Mouse (Mus musculus): Measurements from ENCODE around the gene Dnah3. TPM values are rescaled to one million over a fixed set of nuclear protein-coding genes. Genes with fewer than 3 reads are reported as not detected.

Dnah3 gene
- not detected in 2 replicates for polyA plus RNA-seq (2015; fragmentation: Nextera tagmentation; extraction: Ambion mirVana)

GRCm38 (mm10) chr7:120095180-120095579, at the start of gene Dnah3:
Dnah3 (minus strand) TSS chr7:120095280.
- TF ChIP-seq CTCF (IDR thresholded peaks at IDR 0.05; ENCODE audit: low read depth) = no peak
- no peak for TF ChIP-seq EP300 (IDR thresholded peaks at IDR 0.05; ENCODE audit: low read depth)
- no peak for DNase-seq
- no peaks in the 10 kb centered on the region for H3K9me3 ChIP-seq (ENCODE audit: low read length)
- H3K9ac ChIP-seq (replicated peaks) = no peak within 1 kb of the TSS
- H3K27ac ChIP-seq (ENCODE audit: low read depth) = no peak within 1 kb of the TSS
- H3K4me3 ChIP-seq (ENCODE audit: low read depth, low read length) = no peak within 1 kb of the TSS
- H3K4me1 ChIP-seq (ENCODE audit: insufficient read depth) = no peaks in the 10 kb centered on the region
- H3K27me3 ChIP-seq (ENCODE audit: insufficient read depth, low read length) = no peaks in the 10 kb centered on the region
- WGBS (ENCODE audit: insufficient replicate concordance) = 69% methylated on average over 6 of the region's 6 CpGs
- no peaks in the 10 kb centered on the region for H3K36me3 ChIP-seq (replicated peaks; ENCODE audit: insufficient read depth, low read length)
- ATAC-seq = no peak
- H3K4me2 ChIP-seq (ENCODE audit: low read depth, low read length) = no peak within 1 kb of the TSS

DNA sequence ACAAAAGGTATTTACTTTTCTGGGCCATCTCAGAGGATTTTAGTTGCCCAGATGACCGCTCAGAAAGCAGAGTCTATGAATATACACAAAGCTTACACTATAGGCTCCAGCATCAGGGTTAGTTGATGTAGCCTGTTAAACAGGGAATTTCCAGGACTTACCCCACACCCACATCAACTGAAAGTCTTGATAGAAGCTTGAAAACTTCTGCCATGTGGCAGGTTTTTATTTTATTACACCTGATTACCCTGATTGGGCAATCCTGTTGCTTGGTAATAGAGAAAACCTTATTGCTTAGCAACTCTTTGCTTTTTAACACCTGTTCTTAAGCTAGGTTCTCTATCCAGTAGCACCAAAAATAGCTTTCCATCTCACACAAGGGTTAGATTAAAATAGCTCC, 47.7 kb upstream of the Dnah3 start:
- H3K27ac ChIP-seq (ENCODE audit: low read depth) = no peak overlapping the region
- no peaks in the 10 kb centered on the region for H3K9me3 ChIP-seq (ENCODE audit: low read length)
- H3K36me3 ChIP-seq (replicated peaks; ENCODE audit: insufficient read depth, low read length) = no peaks in the 10 kb centered on the region
- no peak for DNase-seq
- no peak overlapping the region for H3K9ac ChIP-seq (replicated peaks)
- H3K4me3 ChIP-seq (ENCODE audit: low read depth, low read length) = no peak overlapping the region
- no peak for TF ChIP-seq CTCF (IDR thresholded peaks at IDR 0.05; ENCODE audit: low read depth)
- no peak for TF ChIP-seq EP300 (IDR thresholded peaks at IDR 0.05; ENCODE audit: low read depth)
- 85% methylated on average over 1 of the region's 1 CpGs for WGBS (ENCODE audit: insufficient replicate concordance)
- no peaks in the 10 kb centered on the region for H3K27me3 ChIP-seq (ENCODE audit: insufficient read depth, low read length)
- H3K4me2 ChIP-seq (ENCODE audit: low read depth, low read length) = no peak overlapping the region
- no peaks in the 10 kb centered on the region for H3K4me1 ChIP-seq (ENCODE audit: insufficient read depth)
- no peak for ATAC-seq

DNA sequence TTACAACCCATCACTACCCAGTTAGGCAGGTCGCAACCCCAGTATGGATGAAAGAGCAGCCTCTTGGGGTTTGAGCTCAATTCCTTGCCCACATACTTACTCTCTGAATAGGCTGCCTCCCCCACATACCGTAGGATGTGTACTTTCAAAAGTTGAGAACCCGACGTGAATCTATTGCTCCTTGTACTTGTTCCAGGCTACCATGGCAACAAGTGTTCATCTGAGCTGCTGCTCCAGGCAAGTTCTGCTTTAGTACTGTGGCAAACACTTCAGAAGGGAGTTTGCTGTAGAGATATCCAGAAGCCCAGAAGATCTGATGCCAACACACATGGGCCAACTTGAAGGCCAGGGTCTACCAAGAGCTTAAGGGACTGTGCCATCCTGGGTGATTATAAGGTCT, 33.9 kb upstream of the Dnah3 start:
- Histone ChIP-seq H3K4me1 (ENCODE audit: insufficient read depth) (peaks cover 1% of the 10 kb centered on the region; the same call in 1 of the 2 replicates), H3K9ac (replicated peaks) (no peak overlapping the region), H3K27me3 (ENCODE audit: insufficient read depth, low read length) (no peaks in the 10 kb centered on the region), H3K4me3 (ENCODE audit: low read depth, low read length) (no peak overlapping the region), H3K4me2 (ENCODE audit: low read depth, low read length) (no peak overlapping the region), H3K27ac (ENCODE audit: low read depth) (no peak overlapping the region), H3K36me3 (replicated peaks; ENCODE audit: insufficient read depth, low read length) (no peaks in the 10 kb centered on the region), H3K9me3 (ENCODE audit: low read length) (no peaks in the 10 kb centered on the region)
- no peak for TF ChIP-seq EP300 (IDR thresholded peaks at IDR 0.05; ENCODE audit: low read depth)
- TF ChIP-seq CTCF (IDR thresholded peaks at IDR 0.05; ENCODE audit: low read depth) = no peak
- WGBS (ENCODE audit: insufficient replicate concordance) = 77% methylated on average over 4 of the region's 4 CpGs
- no peak for ATAC-seq
- no peak for DNase-seq

GRCm38 (mm10) chr7:120127686-120128059, 32.6 kb upstream of the Dnah3 start:
- WGBS (ENCODE audit: insufficient replicate concordance) = 46% methylated on average over 4 of the region's 4 CpGs
- TF ChIP-seq CTCF (IDR thresholded peaks at IDR 0.05; ENCODE audit: low read depth) (no peak), EP300 (IDR thresholded peaks at IDR 0.05; ENCODE audit: low read depth) (no peak)
- no peaks in the 10 kb centered on the region for H3K36me3 ChIP-seq (replicated peaks; ENCODE audit: insufficient read depth, low read length)

GRCm38 (mm10) chr7:120126976-120127685, 32.1 kb upstream of the Dnah3 start:
- H3K9ac ChIP-seq (replicated peaks) = no peak overlapping the region
- no peaks in the 10 kb centered on the region for H3K27me3 ChIP-seq (ENCODE audit: insufficient read depth, low read length)
- DNase-seq (no peak), ATAC-seq (no peak)
- TF ChIP-seq EP300 (IDR thresholded peaks at IDR 0.05; ENCODE audit: low read depth) (no peak), CTCF (IDR thresholded peaks at IDR 0.05; ENCODE audit: low read depth) (no peak)
- H3K4me3 ChIP-seq (ENCODE audit: low read depth, low read length) = no peak overlapping the region
- no peak overlapping the region for H3K4me2 ChIP-seq (ENCODE audit: low read depth, low read length)
- no peaks in the 10 kb centered on the region for H3K36me3 ChIP-seq (replicated peaks; ENCODE audit: insufficient read depth, low read length)
- 40% methylated on average over 5 of the region's 5 CpGs for WGBS (ENCODE audit: insufficient replicate concordance)
- peaks cover 5% of the 10 kb centered on the region; the same call in 1 of the 2 replicates for H3K4me1 ChIP-seq (ENCODE audit: insufficient read depth)
- no peak overlapping the region for H3K27ac ChIP-seq (ENCODE audit: low read depth)
- no peaks in the 10 kb centered on the region for H3K9me3 ChIP-seq (ENCODE audit: low read length)

More at GRCm38 (mm10) chr7:120127686-120128059, 32.6 kb upstream of the Dnah3 start:
- H3K4me3 ChIP-seq (ENCODE audit: low read depth, low read length) = no peak overlapping the region
- H3K27ac ChIP-seq (ENCODE audit: low read depth) = no peak overlapping the region
- ATAC-seq (no peak), DNase-seq (no peak)
- no peaks in the 10 kb centered on the region for H3K27me3 ChIP-seq (ENCODE audit: insufficient read depth, low read length)
- no peak overlapping the region for H3K9ac ChIP-seq (replicated peaks)
- H3K4me1 ChIP-seq (ENCODE audit: insufficient read depth) = peaks cover 5% of the 10 kb centered on the region; the same call in 1 of the 2 replicates
- no peaks in the 10 kb centered on the region for H3K9me3 ChIP-seq (ENCODE audit: low read length)
- no peak overlapping the region for H3K4me2 ChIP-seq (ENCODE audit: low read depth, low read length)

DNA sequence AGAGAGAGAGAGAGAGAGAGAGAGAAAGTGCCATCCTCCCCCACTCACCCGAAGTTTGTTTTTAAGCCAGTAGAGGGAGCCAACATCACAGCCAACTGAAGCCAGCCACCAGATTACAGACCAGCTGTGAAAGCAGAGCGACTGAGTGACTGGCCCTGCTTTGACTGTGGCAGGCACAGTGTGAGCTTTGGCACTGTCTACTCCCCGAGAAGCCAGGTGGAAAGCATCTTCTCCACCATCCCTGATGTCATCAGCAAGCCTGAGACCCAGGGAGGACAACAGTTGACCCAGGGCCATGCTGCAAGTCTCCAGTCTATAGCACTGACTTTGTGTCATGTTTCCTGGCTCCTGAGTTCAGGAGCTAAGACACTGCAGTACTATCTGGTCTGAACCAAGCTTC, 29.8 kb upstream of the Dnah3 start:
- ATAC-seq (peak; percentile 86), DNase-seq (peak; percentile 65)
- peaks cover 5% of the 10 kb centered on the region; the same call in 1 of the 2 replicates for H3K4me1 ChIP-seq (ENCODE audit: insufficient read depth)
- 0% methylated on average over 3 of the region's 3 CpGs for WGBS (ENCODE audit: insufficient replicate concordance)
- 0 out of 2 replicates have a peak, but pooled peaks cover 2% of the 10 kb centered on the region for H3K36me3 ChIP-seq (replicated peaks; ENCODE audit: insufficient read depth, low read length)
- no peaks in the 10 kb centered on the region for H3K27me3 ChIP-seq (ENCODE audit: insufficient read depth, low read length)
- peak; percentile 89 for TF ChIP-seq CTCF (IDR thresholded peaks at IDR 0.05; ENCODE audit: low read depth)
- TF ChIP-seq EP300 (IDR thresholded peaks at IDR 0.05; ENCODE audit: low read depth) = no peak
- H3K9me3 ChIP-seq (ENCODE audit: low read length) = no peaks in the 10 kb centered on the region
- no peak overlapping the region for H3K4me2 ChIP-seq (ENCODE audit: low read depth, low read length)
- no peak overlapping the region for H3K27ac ChIP-seq (ENCODE audit: low read depth)
- H3K9ac ChIP-seq (replicated peaks) = no peak overlapping the region
- no peak overlapping the region for H3K4me3 ChIP-seq (ENCODE audit: low read depth, low read length)

Data from liver, postnatal 0 days (tissue).